ENCODE assay signal across 25 mouse cellular contexts in genomic region chr3:103309750-103310149, GRCm38 (mm10).
"Had no signal": no experiment of that assay in that cellular context is flagged by ENCODE, and none has a peak within 500 bp of the region (broad histone marks: within the 10 kb centered on the region; RNA-seq: fewer than 3 reads in every experiment).

No protein-coding gene starts in this region.

- H3K36me3 ChIP-seq: heart, embryonic 15.5 days had no signal

- H3K27ac ChIP-seq: gastrocnemius, adult 2 months; heart, adult 2 months; heart, embryonic 13.5 days; heart, embryonic 15.5 days; hindbrain, embryonic 13.5 days; hindbrain, embryonic 15.5 days; hindbrain, postnatal 0 days; kidney, embryonic 15.5 days; kidney, postnatal 0 days; limb, embryonic 13.5 days; limb, embryonic 15.5 days; liver, embryonic 14.5 days had no signal

- H3K4me1 ChIP-seq: limb, embryonic 15.5 days had no signal

- H3K4me3 ChIP-seq: gastrocnemius, adult 2 months; heart, adult 2 months; heart, embryonic 13.5 days; heart, embryonic 15.5 days; hindbrain, embryonic 13.5 days; hindbrain, embryonic 15.5 days; kidney, embryonic 15.5 days; limb, embryonic 13.5 days; limb, embryonic 15.5 days had no signal

- H3K9ac ChIP-seq: heart, embryonic 13.5 days; heart, embryonic 15.5 days; hindbrain, embryonic 13.5 days; hindbrain, embryonic 15.5 days; kidney, embryonic 15.5 days; limb, embryonic 13.5 days; limb, embryonic 15.5 days; liver, embryonic 14.5 days had no signal

- H3K9me3 ChIP-seq: heart, embryonic 13.5 days; heart, embryonic 15.5 days; hindbrain, embryonic 13.5 days; hindbrain, embryonic 15.5 days; kidney, embryonic 15.5 days; limb, embryonic 13.5 days; limb, embryonic 15.5 days had no signal

- DNase-seq: gastrocnemius, adult 2 months; gastrocnemius, postnatal 10 days; gastrocnemius, postnatal 36 days; heart, adult 11 months; heart, adult 2 months; heart, postnatal 14 days; heart, postnatal 36 days; kidney, adult 11 months; kidney, adult 2 months; kidney, adult 9 months; kidney, postnatal 14 days; kidney, postnatal 36 days; layer of hippocampus, adult 9-11 months; layer of hippocampus, postnatal 36 days; left cerebral cortex, postnatal 4 days had no signal
